Mouse (Mus musculus) embryonic facial prominence, embryonic 14.5 days (tissue): ENCODE measurements at regions not wholly inside any gene's neighbourhood (a gene's known extent, or its start where the extent isn't known, plus 50 kb on each side); places are given as distances from the start of the nearest gene placed in this dataset.

Experiments used
- ATAC-seq: fragments of 200-750 bp; cut with Nextera tagmentation; 2 replicates; pipeline ENCODE4 v1.8.0; 2017; ENCODE audit warnings: low read depth, moderate number of reproducible peaks, moderate TSS enrichment
- DNase-seq: peaks from one replicate; pipeline ENCODE4 v3.0.0-alpha.2; 2015; ENCODE audit warnings: low spot score
- H3K27ac ChIP-seq: fragments of 300-500 bp; sonication (generic); replicated peaks from 2 replicates; pipeline ENCODE4 v1.5.1; 2014; ENCODE audit warnings: low read depth, mild to moderate bottlenecking, low read length, moderate library complexity
- H3K27me3 ChIP-seq: fragments of 300-500 bp; sonication (generic); replicated peaks from 2 replicates; pipeline ENCODE4 v1.6.1; 2014; ENCODE audit warnings: low read length; ENCODE audit not compliant: control insufficient read depth, insufficient read depth
- H3K36me3 ChIP-seq: fragments of 300-500 bp; sonication (generic); 2 replicates; pipeline ENCODE4 v1.6.1; 2014; ENCODE audit warnings: low read length, mixed read lengths; ENCODE audit not compliant: control insufficient read depth, insufficient read depth
- H3K4me1 ChIP-seq: fragments of 300-500 bp; sonication (generic); 2 replicates; pipeline ENCODE4 v1.6.1; 2014; ENCODE audit warnings: antibody characterized with exemption, low read length; ENCODE audit not compliant: control insufficient read depth, insufficient read depth
- H3K4me2 ChIP-seq: fragments of 300-500 bp; sonication (generic); 2 replicates; pipeline ENCODE4 v1.6.1; 2014; ENCODE audit warnings: low read depth, mild to moderate bottlenecking, low read length, moderate library complexity, mixed read lengths
- H3K4me3 ChIP-seq: fragments of 300-500 bp; sonication (generic); 2 replicates; pipeline ENCODE4 v1.5.1; 2014; ENCODE audit warnings: low read depth, mild to moderate bottlenecking, low read length
- H3K9ac ChIP-seq: fragments of 300-500 bp; sonication (generic); 2 replicates; pipeline ENCODE4 v1.6.1; 2014; ENCODE audit warnings: low read depth, mild to moderate bottlenecking, low read length, moderate library complexity, mixed read lengths
- H3K9me3 ChIP-seq: fragments of 300-500 bp; sonication (generic); 2 replicates; pipeline ENCODE4 v1.6.1; 2016; ENCODE audit warnings: low read length; ENCODE audit not compliant: control insufficient read depth
- WGBS: fragments of 180-500 bp; shearing (Covaris S2); extraction: QIAGEN DNeasy Blood & Tissue Kit; methylation state at CpG from one replicate; pipeline ENCODE4 v1.1.7; 2014; 5-methylcytosine and 5-hydroxymethylcytosine counted together

DNA sequence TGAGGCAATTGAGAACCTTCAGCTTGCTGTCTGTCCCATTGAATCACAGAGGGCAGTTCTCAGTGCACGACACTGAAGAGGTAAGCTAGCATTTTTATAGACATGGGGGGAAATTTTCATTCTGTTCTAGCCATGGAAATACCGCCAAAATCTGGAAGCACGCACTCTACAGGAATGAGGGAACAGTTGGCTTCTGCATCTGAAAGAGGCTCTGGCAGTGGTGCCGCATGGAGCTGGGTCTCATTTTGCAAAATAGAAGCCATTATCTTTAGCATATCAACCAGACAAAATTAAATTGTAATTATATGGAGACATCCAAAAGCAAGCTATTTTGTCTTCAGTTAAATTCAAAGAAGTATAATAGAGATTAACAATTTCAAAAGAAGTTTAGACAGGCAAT, 399.7 kb downstream of the Nova1 start:
- ATAC-seq (no peak), DNase-seq (no peak)
- Histone ChIP-seq H3K9ac (no peak overlapping the region), H3K4me3 (no peak overlapping the region), H3K9me3 (no peaks in the 10 kb centered on the region), H3K4me1 (no peaks in the 10 kb centered on the region), H3K4me2 (no peak overlapping the region), H3K36me3 (no peaks in the 10 kb centered on the region), H3K27ac (no peak overlapping the region), H3K27me3 (no peaks in the 10 kb centered on the region)
- 87% methylated on average over 4 of the region's 4 CpGs for WGBS

DNA sequence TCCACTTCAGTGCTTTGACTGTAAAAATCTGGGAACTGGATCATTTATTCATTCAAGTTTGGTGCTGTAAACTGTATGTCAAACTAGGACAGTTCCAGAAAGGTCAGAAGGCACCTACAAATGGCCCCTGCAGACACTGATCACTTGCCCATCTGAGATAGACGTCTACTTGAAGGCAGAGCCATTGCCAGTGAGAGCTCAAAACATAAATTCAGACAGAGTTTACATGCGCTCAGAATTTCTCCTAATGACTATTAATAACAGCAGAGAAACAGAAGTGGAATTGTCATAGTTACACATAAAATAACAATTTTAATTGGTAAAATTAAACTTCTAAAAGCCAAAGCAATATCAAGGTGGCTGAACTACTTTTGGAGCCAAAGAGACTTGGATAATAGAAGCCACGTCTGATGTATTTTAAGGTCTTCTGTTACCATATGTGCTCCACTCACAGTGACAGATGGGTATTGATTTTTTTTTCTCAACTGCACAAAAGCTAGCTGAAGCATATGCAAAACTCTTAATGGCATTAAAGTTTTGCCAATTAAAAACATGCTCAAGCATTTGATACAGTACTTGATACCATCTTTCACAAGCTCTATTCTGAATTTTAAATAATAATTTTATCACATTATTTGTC, 401.8 kb downstream of the Nova1 start:
- ATAC-seq: no peak
- no peak overlapping the region for H3K27ac ChIP-seq
- no peaks in the 10 kb centered on the region for H3K4me1 ChIP-seq
- 73% methylated on average over 3 of the region's 3 CpGs for WGBS
- H3K4me2 ChIP-seq: no peak overlapping the region
- no peak overlapping the region for H3K4me3 ChIP-seq
- no peak overlapping the region for H3K9ac ChIP-seq
- no peaks in the 10 kb centered on the region for H3K36me3 ChIP-seq
- H3K9me3 ChIP-seq: no peaks in the 10 kb centered on the region
- DNase-seq: no peak
- no peaks in the 10 kb centered on the region for H3K27me3 ChIP-seq

DNA sequence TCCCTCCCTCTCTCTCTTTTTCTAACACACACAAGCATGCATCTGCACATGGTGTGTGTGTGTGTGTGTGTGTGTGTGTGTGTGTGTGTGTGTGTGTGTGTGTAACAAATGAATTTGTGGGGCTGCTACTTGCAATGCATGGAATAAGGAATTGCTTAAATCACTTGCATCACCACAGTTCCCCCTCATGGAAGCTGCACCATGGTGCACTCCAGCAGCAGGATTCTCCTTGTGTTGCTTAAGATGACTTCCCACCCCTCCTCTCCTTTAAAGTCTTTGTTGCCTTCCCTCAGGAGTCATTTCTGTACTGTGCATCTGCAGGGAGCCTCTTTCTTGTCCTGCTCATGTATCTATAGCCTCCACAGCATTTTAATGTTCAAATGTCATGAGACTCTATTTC, 402.5 kb downstream of the Nova1 start:
- DNase-seq: no peak

DNA sequence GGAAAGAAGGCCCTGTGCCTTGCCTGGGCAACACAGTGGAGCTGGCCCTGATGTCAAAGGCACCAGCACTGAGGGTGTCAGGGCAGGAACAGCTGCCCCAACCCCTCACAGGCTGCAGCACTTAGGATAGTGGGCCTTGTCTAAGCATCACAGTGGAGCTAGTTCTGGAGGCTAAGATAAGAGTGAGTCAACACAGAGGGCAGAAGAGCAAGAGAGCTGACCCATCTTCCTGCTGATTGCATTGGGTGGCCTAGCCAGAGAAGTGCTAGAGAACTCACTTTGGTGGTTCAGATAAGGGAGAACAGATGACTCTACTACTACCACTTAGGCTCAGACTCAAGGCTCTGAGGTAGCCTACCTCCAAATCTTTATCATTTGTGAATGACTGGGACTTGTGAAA, 413.1 kb downstream of the Nova1 start:
- Histone ChIP-seq H3K27me3 (no peaks in the 10 kb centered on the region), H3K4me2 (no peak overlapping the region), H3K27ac (no peak overlapping the region), H3K9ac (no peak overlapping the region), H3K4me3 (no peak overlapping the region), H3K36me3 (no peaks in the 10 kb centered on the region), H3K9me3 (no peaks in the 10 kb centered on the region), H3K4me1 (no peaks in the 10 kb centered on the region)
- no peak for DNase-seq
- no peak for ATAC-seq

More for the DNA sequence above, 402.5 kb downstream of the Nova1 start:
- no peak overlapping the region for H3K4me3 ChIP-seq
- H3K27me3 ChIP-seq: no peaks in the 10 kb centered on the region
- no peaks in the 10 kb centered on the region for H3K9me3 ChIP-seq
- no peaks in the 10 kb centered on the region for H3K4me1 ChIP-seq
- no peak for ATAC-seq
- H3K9ac ChIP-seq: no peak overlapping the region
- no peak overlapping the region for H3K27ac ChIP-seq
- no peak overlapping the region for H3K4me2 ChIP-seq
- no peaks in the 10 kb centered on the region for H3K36me3 ChIP-seq

GRCm38 (mm10) chr12:46399653-46399975, 419.1 kb downstream of the Nova1 start:
- ATAC-seq: peak; percentile 65; the same call in 1 of the 2 replicates

DNA sequence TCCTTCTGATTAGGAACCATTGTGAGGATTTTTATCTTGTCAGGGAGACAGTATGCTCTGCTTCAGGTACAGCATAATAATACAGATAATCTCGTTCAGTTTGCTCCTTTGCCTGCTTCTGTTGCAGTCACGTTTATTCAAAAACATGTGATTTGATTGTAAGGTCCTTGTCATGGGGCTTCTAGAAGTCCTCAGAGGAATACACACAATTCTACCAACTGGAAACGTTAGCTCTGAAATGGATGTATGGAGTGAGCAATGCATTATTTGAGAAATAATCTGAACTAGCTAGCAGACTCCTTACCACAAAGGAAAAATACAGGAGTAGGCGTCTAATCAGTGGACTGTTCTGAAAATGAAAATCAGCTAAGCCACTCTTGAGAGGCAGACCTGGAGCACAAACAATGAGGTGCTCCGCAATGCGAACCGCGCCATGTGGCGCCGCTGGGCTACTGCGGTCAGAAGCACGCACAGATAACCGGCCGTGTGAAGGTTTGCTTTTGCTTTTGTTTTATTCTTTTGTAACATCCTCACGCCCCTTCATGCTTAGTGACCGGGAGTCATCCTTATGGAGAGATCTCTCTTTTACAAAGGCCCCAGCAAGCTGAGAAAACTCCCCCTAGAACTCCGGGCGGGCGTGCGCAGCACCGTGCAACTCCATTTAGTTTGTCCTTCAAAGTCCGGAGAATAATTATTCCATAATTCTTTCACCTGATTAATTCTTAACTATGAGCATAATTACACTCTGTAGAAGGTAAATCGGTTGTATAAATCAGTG, 419.7 kb downstream of the Nova1 start:
- ATAC-seq (peak; percentile 53; the same call in 1 of the 2 replicates), DNase-seq (peak; percentile 25)
- no peaks in the 10 kb centered on the region for H3K36me3 ChIP-seq
- no peaks in the 10 kb centered on the region for H3K9me3 ChIP-seq
- no peaks in the 10 kb centered on the region for H3K4me1 ChIP-seq
- peaks cover 10% of the 10 kb centered on the region; the same call in 1 of the 2 replicates for H3K27me3 ChIP-seq
- H3K4me2 ChIP-seq: peak overlapping the region; percentile 89
- H3K9ac ChIP-seq: peak overlapping the region; percentile 39
- no peak overlapping the region for H3K27ac ChIP-seq
- peak overlapping the region; percentile 48 for H3K4me3 ChIP-seq
- WGBS: 6% methylated on average over 23 of the region's 23 CpGs

More at GRCm38 (mm10) chr12:46399653-46399975, 419.1 kb downstream of the Nova1 start:
- H3K9me3 ChIP-seq: no peaks in the 10 kb centered on the region
- H3K4me2 ChIP-seq: peak overlapping the region; percentile 89
- H3K36me3 ChIP-seq: no peaks in the 10 kb centered on the region
- no peaks in the 10 kb centered on the region for H3K4me1 ChIP-seq
- peak; percentile 9 for DNase-seq
- 0% methylated on average over 13 of the region's 14 CpGs for WGBS
- H3K4me3 ChIP-seq: peak overlapping the region; percentile 48
- peaks cover 10% of the 10 kb centered on the region; the same call in 1 of the 2 replicates for H3K27me3 ChIP-seq
- H3K9ac ChIP-seq: peak overlapping the region; percentile 39
- no peak overlapping the region for H3K27ac ChIP-seq

GRCm38 (mm10) chr12:46395245-46395644, 423.5 kb downstream of the Nova1 start:
- no peaks in the 10 kb centered on the region for H3K9me3 ChIP-seq
- peaks cover 10% of the 10 kb centered on the region; the same call in 1 of the 2 replicates for H3K27me3 ChIP-seq
- H3K36me3 ChIP-seq: no peaks in the 10 kb centered on the region
- no peak overlapping the region for H3K27ac ChIP-seq
- no peaks in the 10 kb centered on the region for H3K4me1 ChIP-seq
- H3K4me2 ChIP-seq: no peak overlapping the region
- no peak overlapping the region for H3K4me3 ChIP-seq
- 65% methylated on average over 4 of the region's 4 CpGs for WGBS
- peak; percentile 44; the same call in 1 of the 2 replicates for ATAC-seq
- H3K9ac ChIP-seq: no peak overlapping the region
- DNase-seq: peak; percentile 52

DNA sequence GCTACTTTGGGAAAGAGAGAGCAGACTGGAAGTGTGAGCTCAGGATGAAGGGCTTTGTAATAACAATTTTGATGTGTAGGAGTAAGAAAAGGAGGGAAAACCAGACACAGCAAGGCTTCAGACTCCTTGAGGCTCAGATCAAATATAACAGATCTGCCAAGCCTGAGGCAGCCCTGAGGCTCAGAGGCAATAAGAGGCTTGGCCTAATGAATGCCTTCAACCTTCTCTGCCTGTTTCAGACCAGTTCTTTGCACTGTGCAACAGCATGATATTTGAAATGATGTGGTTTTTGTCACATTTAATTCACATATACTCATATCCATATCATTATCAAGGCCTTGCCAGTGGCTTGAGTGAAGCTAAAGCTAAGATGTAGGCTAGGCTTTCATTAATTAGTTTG, 425.0 kb downstream of the Nova1 start:
- no peaks in the 10 kb centered on the region for H3K36me3 ChIP-seq
- ATAC-seq (no peak), DNase-seq (no peak)
- H3K27me3 ChIP-seq: peaks cover 8% of the 10 kb centered on the region; the same call in 1 of the 2 replicates
- no peak overlapping the region for H3K9ac ChIP-seq
- no peak overlapping the region for H3K4me2 ChIP-seq
- no peak overlapping the region for H3K4me3 ChIP-seq
- H3K9me3 ChIP-seq: no peaks in the 10 kb centered on the region
- H3K27ac ChIP-seq: no peak overlapping the region
- H3K4me1 ChIP-seq: no peaks in the 10 kb centered on the region

- Histone ChIP-seq H3K27ac (no peak overlapping the region), H3K4me3 (no peak overlapping the region), H3K27me3 (no peaks in the 10 kb centered on the region), H3K36me3 (no peaks in the 10 kb centered on the region), H3K9ac (no peak overlapping the region), H3K4me2 (no peak overlapping the region), H3K4me1 (no peaks in the 10 kb centered on the region), H3K9me3 (no peaks in the 10 kb centered on the region)
- ATAC-seq (no peak), DNase-seq (no peak)
These were observed 439.8 kb downstream of the Nova1 start for GRCm38 (mm10) chr12:46378914-46379313.
